Comparison of ENCODE assay signal across 8 mouse cellular contexts in the genomic region with DNA sequence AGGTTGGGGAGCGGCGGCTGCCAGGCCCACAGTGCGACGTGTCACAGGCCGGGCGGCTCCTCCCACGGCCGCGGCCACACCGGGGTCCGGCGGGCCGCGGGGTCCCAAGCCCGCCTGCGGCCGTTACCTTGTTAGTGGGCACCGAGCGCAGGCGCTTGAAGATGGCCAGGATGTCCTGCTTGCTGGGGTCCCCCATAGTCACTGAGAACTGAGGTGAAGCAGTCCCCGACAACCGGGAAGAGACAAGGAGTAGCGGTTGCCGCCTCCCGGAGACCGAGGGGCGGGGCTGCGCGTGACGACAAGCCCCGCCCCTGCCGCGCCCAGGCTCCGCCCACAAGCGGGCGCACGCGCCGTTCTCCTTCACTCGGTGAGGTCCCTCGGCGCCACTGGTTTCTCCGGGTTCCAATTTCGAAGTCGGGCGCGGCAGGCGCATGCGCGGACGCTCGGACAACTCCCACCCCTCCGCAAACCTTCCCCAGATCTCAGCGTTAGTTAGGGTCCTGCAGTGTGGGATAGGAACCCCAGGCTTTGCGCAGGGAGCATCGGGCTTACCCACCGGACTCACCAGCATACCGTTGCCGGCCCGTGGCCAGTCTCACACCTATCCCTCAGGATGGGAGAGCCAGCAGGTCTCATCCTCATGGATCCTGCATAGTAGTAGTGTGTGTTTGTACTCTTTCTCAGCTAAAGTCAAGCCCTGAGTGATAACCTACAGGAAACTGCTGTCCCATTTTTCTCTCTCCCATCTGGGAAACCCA. TPM values are rescaled to one million over a fixed set of nuclear protein-coding genes. Genes with fewer than 3 reads are reported as not detected.
DNase-seq lines count a peak whose midpoint lies in the region; ATAC-seq and TF ChIP-seq lines count a peak whose summit lies in the region.

A gene (minus strand): TSS at position 294 of the 758 bp plus-strand sequence.

- H3K9me3 ChIP-seq in erythroblast, embryonic 14.5 days (ENCODE audit: control insufficient read depth, low read length), result no peaks in the 10 kb centered on the region
- H3K9me3 ChIP-seq in heart, embryonic 12.5 days (replicated peaks), result no peaks in the 10 kb centered on the region
- H3K9me3 ChIP-seq in kidney, postnatal 0 days (replicated peaks; ENCODE audit: low read length), result no peaks in the 10 kb centered on the region
- no peaks in the 10 kb centered on the region for H3K9me3 ChIP-seq in liver, embryonic 11.5 days (ENCODE audit: control insufficient read depth, low read length)
- no peaks in the 10 kb centered on the region for H3K9me3 ChIP-seq in stomach, embryonic 14.5 days (ENCODE audit: control insufficient read depth, low read depth, low read length)

- WGBS in heart, embryonic 12.5 days, result under 1% methylated on average over 60 of the region's 60 CpGs
- under 1% methylated on average over 54 of the region's 60 CpGs for WGBS in kidney, postnatal 0 days
- under 1% methylated on average over 60 of the region's 60 CpGs for WGBS in liver, embryonic 11.5 days
- under 1% methylated on average over 60 of the region's 60 CpGs for WGBS in stomach, embryonic 14.5 days

- H3ac ChIP-seq in C2C12 (ENCODE audit: control insufficient read depth, insufficient read length, low read depth), result peak within 1 kb of the TSS; percentile 82

- TF ChIP-seq CTCF in C2C12 (IDR thresholded peaks at IDR 0.05; ENCODE audit: control insufficient read depth, insufficient read depth, insufficient read length), result no peak
- no peak for TF ChIP-seq CTCF in brain, embryonic 14.5 days (IDR thresholded peaks at IDR 0.05; ENCODE audit: borderline replicate concordance, extremely low read depth, insufficient read depth, insufficient read length)
- TF ChIP-seq CTCF in kidney, postnatal 0 days (IDR thresholded peaks at IDR 0.05; ENCODE audit: low read depth), result no peak

- TF ChIP-seq POLR2A in brain, embryonic 14.5 days (IDR thresholded peaks at IDR 0.05; ENCODE audit: borderline replicate concordance, extremely low read depth, insufficient read depth, insufficient read length, poor library complexity, severe bottlenecking), result peak; percentile 44; the same call in 1 of the 2 replicates

- H3K79me3 ChIP-seq in C2C12 (ENCODE audit: low read depth), result peaks cover 15% of the 10 kb centered on the region

- peak; percentile 92 for ATAC-seq in heart, embryonic 12.5 days (ENCODE audit: insufficient number of reproducible peaks, low FRiP score)
- peak; percentile 85 for ATAC-seq in kidney, postnatal 0 days (replicated peaks; ENCODE audit: low FRiP score, low read depth)
- peak; percentile 92 for ATAC-seq in liver, embryonic 11.5 days (replicated peaks; ENCODE audit: low FRiP score)
- peak; percentile 92 for ATAC-seq in stomach, embryonic 14.5 days (ENCODE audit: insufficient number of reproducible peaks, insufficient read depth, low FRiP score, low read depth)

- peaks cover 37% of the 10 kb centered on the region for H3K79me2 ChIP-seq in C2C12 (ENCODE audit: control insufficient read depth, insufficient read depth)

- H3K27me3 ChIP-seq in C2C12 (ENCODE audit: control insufficient read depth, insufficient read depth, insufficient read length), result no peaks in the 10 kb centered on the region
- no peaks in the 10 kb centered on the region for H3K27me3 ChIP-seq in erythroblast, embryonic 14.5 days (ENCODE audit: control insufficient read depth)
- H3K27me3 ChIP-seq in heart, embryonic 12.5 days (replicated peaks), result no peaks in the 10 kb centered on the region
- H3K27me3 ChIP-seq in kidney, postnatal 0 days (ENCODE audit: insufficient read depth, low read length), result no peaks in the 10 kb centered on the region
- H3K27me3 ChIP-seq in liver, embryonic 11.5 days (replicated peaks; ENCODE audit: control insufficient read depth, insufficient read depth, low read length), result no peaks in the 10 kb centered on the region
- H3K27me3 ChIP-seq in stomach, embryonic 14.5 days (ENCODE audit: control insufficient read depth, insufficient read depth, low read length), result no peaks in the 10 kb centered on the region

- peaks cover 16% of the 10 kb centered on the region for H3K36me3 ChIP-seq in C2C12 (ENCODE audit: control insufficient read depth, insufficient read depth)
- H3K36me3 ChIP-seq in erythroblast, embryonic 14.5 days (ENCODE audit: control insufficient read depth), result peaks cover 40% of the 10 kb centered on the region
- H3K36me3 ChIP-seq in heart, embryonic 12.5 days, result peaks cover 8% of the 10 kb centered on the region; the same call in 1 of the 2 replicates
- H3K36me3 ChIP-seq in kidney, postnatal 0 days (ENCODE audit: insufficient read depth, low read length), result no peaks in the 10 kb centered on the region
- H3K36me3 ChIP-seq in liver, embryonic 11.5 days (ENCODE audit: control insufficient read depth, insufficient read depth, low read length), result no peaks in the 10 kb centered on the region
- H3K36me3 ChIP-seq in stomach, embryonic 14.5 days (ENCODE audit: control insufficient read depth, insufficient read depth, low read length), result peaks cover 3% of the 10 kb centered on the region

- peak within 1 kb of the TSS; percentile 65 for H3K4me3 ChIP-seq in C2C12 (ENCODE audit: insufficient read depth, poor library complexity, severe bottlenecking)
- H3K4me3 ChIP-seq in erythroblast, embryonic 14.5 days (replicated peaks), result peak within 1 kb of the TSS; percentile 78
- H3K4me3 ChIP-seq in heart, embryonic 12.5 days, result peak within 1 kb of the TSS; percentile 85
- peak within 1 kb of the TSS; percentile 92 for H3K4me3 ChIP-seq in kidney, postnatal 0 days (replicated peaks; ENCODE audit: low read depth, low read length)
- peak within 1 kb of the TSS; percentile 70 for H3K4me3 ChIP-seq in liver, embryonic 11.5 days (ENCODE audit: low read depth, low read length)
- peak within 1 kb of the TSS; percentile 90 for H3K4me3 ChIP-seq in stomach, embryonic 14.5 days (ENCODE audit: low read depth, low read length)

- DNase-seq in brain, embryonic 14.5 days (ENCODE audit: low read depth), result peak; percentile 98
- DNase-seq in kidney, postnatal 0 days (ENCODE audit: low spot score), result peak; percentile 94
- DNase-seq in liver, embryonic 11.5 days (ENCODE audit: low spot score), result peak; percentile 92
- peak; percentile 94 for DNase-seq in naive thymus-derived CD4-positive, alpha-beta T cell, adult 2 months (ENCODE audit: low read depth)

- H3K4me2 ChIP-seq in heart, embryonic 12.5 days, result peak within 1 kb of the TSS; percentile 93
- peak within 1 kb of the TSS; percentile 95 for H3K4me2 ChIP-seq in kidney, postnatal 0 days (ENCODE audit: low read length)
- H3K4me2 ChIP-seq in liver, embryonic 11.5 days, result peak within 1 kb of the TSS; percentile 98
- H3K4me2 ChIP-seq in stomach, embryonic 14.5 days (replicated peaks; ENCODE audit: low read depth, low read length), result peak within 1 kb of the TSS; percentile 97

- H3K9ac ChIP-seq in heart, embryonic 12.5 days, result peak within 1 kb of the TSS; percentile 92
- H3K9ac ChIP-seq in kidney, postnatal 0 days (ENCODE audit: low read depth, low read length), result peak within 1 kb of the TSS; percentile 82
- peak within 1 kb of the TSS; percentile 82 for H3K9ac ChIP-seq in liver, embryonic 11.5 days (ENCODE audit: low read depth, low read length)
- H3K9ac ChIP-seq in stomach, embryonic 14.5 days (replicated peaks; ENCODE audit: low read depth, low read length), result peak within 1 kb of the TSS; percentile 80

- H3K4me1 ChIP-seq in erythroblast, embryonic 14.5 days (ENCODE audit: control insufficient read depth), result peaks cover 46% of the 10 kb centered on the region
- H3K4me1 ChIP-seq in heart, embryonic 12.5 days (replicated peaks), result peaks cover 24% of the 10 kb centered on the region
- peaks cover 8% of the 10 kb centered on the region; the same call in 1 of the 2 replicates for H3K4me1 ChIP-seq in kidney, postnatal 0 days (replicated peaks; ENCODE audit: insufficient read depth, low read length)
- peaks cover 18% of the 10 kb centered on the region for H3K4me1 ChIP-seq in liver, embryonic 11.5 days (replicated peaks; ENCODE audit: control insufficient read depth, insufficient read depth, low read length)
- H3K4me1 ChIP-seq in stomach, embryonic 14.5 days (ENCODE audit: control insufficient read depth, insufficient read depth, low read length), result peaks cover 10% of the 10 kb centered on the region

- H3K27ac ChIP-seq in heart, embryonic 12.5 days (ENCODE audit: poor library complexity, severe bottlenecking), result peak within 1 kb of the TSS; percentile 33; the same call in 1 of the 2 replicates
- peak within 1 kb of the TSS; percentile 57 for H3K27ac ChIP-seq in kidney, postnatal 0 days
- H3K27ac ChIP-seq in liver, embryonic 11.5 days (ENCODE audit: low read depth, low read length), result peak within 1 kb of the TSS; percentile 53
- peak within 1 kb of the TSS; percentile 95 for H3K27ac ChIP-seq in stomach, embryonic 14.5 days (ENCODE audit: low read length)

TF ChIP-seq in C2C12, 6 proteins besides CTCF, POLR2A, EP300 and RAD21:
- TF ChIP-seq MAX (IDR thresholded peaks at IDR 0.05), result peak; percentile 91
- no peak for TF ChIP-seq MYOG (IDR thresholded peaks at IDR 0.05; ENCODE audit: control insufficient read depth, extremely low read depth, insufficient read length)
- peak; percentile 32 for TF ChIP-seq USF1 (IDR thresholded peaks at IDR 0.05; ENCODE audit: low read depth)

RNA-seq across cellular contexts. Expression of the gene that starts here (rescaled TPM):
- polyA plus RNA-seq in C2C12 (2012; fragmentation: generic; extraction: Trizol), result 39.6 TPM
- 40.3 and 43.9 TPM in 2 replicates for polyA plus RNA-seq in brain, embryonic 14.5 days (2012; rRNA removed)
- polyA plus RNA-seq in erythroblast, embryonic 14.5 days (2012), result 2.4 and 3.3 TPM in 2 replicates
- polyA plus RNA-seq in heart, embryonic 12.5 days (2016; fragmentation: Nextera tagmentation; extraction: Ambion mirVana), result 29.4 and 31.6 TPM in 2 replicates
- polyA plus RNA-seq in kidney, postnatal 0 days (2015; fragmentation: Nextera tagmentation; extraction: Ambion mirVana), result 36.2 and 40.9 TPM in 2 replicates
- polyA plus RNA-seq in liver, embryonic 11.5 days (2014; fragmentation: Nextera tagmentation; extraction: Ambion mirVana), result 26.3 and 26.7 TPM in 2 replicates
- polyA plus RNA-seq in stomach, embryonic 14.5 days (2014; fragmentation: Nextera tagmentation; extraction: Ambion mirVana), result 59.1 and 60.8 TPM in 2 replicates

Comparison
In these comparisons a context has a peak if more than half of its experiments do, and no peak if none do; other contexts are left out.
1. Peak in every context shown above with its lines: DNase-seq, ATAC-seq, H3K4me3 ChIP-seq and H3K27ac ChIP-seq.
2. H3K27ac ChIP-seq: peak in every context shown above with its lines; median percentile 95 in stomach, embryonic 14.5 days; 57 in kidney, postnatal 0 days; 53 in liver, embryonic 11.5 days; 33 in heart, embryonic 12.5 days.